In genomic region chr11:94968187-94968586, GRCm38 (mm10) we compare ENCODE assay signal across 23 mouse cellular contexts. TPM values are rescaled to one million over a fixed set of nuclear protein-coding genes. Genes with fewer than 3 reads are reported as not detected.
DNase-seq lines count a peak whose midpoint lies in the region; ATAC-seq and TF ChIP-seq lines count a peak whose summit lies in the region.
"Had no signal": no experiment of that assay in that cellular context is flagged by ENCODE, and none has a peak within 500 bp of the region (broad histone marks: within the 10 kb centered on the region; RNA-seq: fewer than 3 reads in every experiment).

No protein-coding gene starts in this region.

- H3K27me3 ChIP-seq in hindbrain, postnatal 0 days (ENCODE audit: insufficient read depth, low read length), result no peaks in the 10 kb centered on the region
- H3K27me3 ChIP-seq in hindbrain, embryonic 16.5 days (replicated peaks; ENCODE audit: control insufficient read depth, insufficient read depth, low read length), result no peaks in the 10 kb centered on the region
- H3K27me3 ChIP-seq in kidney, adult 2 months (replicated peaks; ENCODE audit: control insufficient read depth, insufficient read depth, low read length), result no peaks in the 10 kb centered on the region
- H3K27me3 ChIP-seq: embryonic facial prominence, embryonic 12.5 days; intestine, embryonic 15.5 days had no signal

- DNase-seq in cerebellum, adult 11-12 months, result peak; percentile 38
- no peak for DNase-seq in cerebellum, adult 8-10 months
- peak; percentile 43 for DNase-seq in hindbrain, postnatal 0 days (ENCODE audit: low spot score)
- DNase-seq in right cerebral cortex, postnatal 4 days, result peak; percentile 47
- DNase-seq in right cerebral cortex, adult 2 months (ENCODE audit: low spot score in 2 of 2), result no peak
- DNase-seq in kidney, adult 2 months, result no peak
- DNase-seq: embryo, embryonic 11 days; gastrocnemius, postnatal 10 days; heart, adult 18-20 months; heart, postnatal 4 days; kidney, adult 18-20 months had no signal

- no peaks in the 10 kb centered on the region for H3K9me3 ChIP-seq in hindbrain, postnatal 0 days (ENCODE audit: low read length)
- H3K9me3 ChIP-seq in hindbrain, embryonic 16.5 days (ENCODE audit: control insufficient read depth, low read length), result no peaks in the 10 kb centered on the region
- H3K9me3 ChIP-seq: embryonic facial prominence, embryonic 12.5 days; forebrain, embryonic 12.5 days; heart, embryonic 10.5 days; hindbrain, embryonic 12.5 days; intestine, embryonic 15.5 days had no signal

- H3K4me3 ChIP-seq in hindbrain, postnatal 0 days (ENCODE audit: low read length), result no peak overlapping the region
- no peak overlapping the region for H3K4me3 ChIP-seq in hindbrain, embryonic 16.5 days (ENCODE audit: low read length)
- H3K4me3 ChIP-seq in kidney, adult 2 months (ENCODE audit: insufficient read depth, low read depth, low read length), result no peak overlapping the region
- H3K4me3 ChIP-seq: embryonic facial prominence, embryonic 12.5 days; forebrain, embryonic 12.5 days; heart, embryonic 10.5 days; hindbrain, embryonic 12.5 days; intestine, embryonic 15.5 days had no signal

- no peak for TF ChIP-seq CTCF in hindbrain, postnatal 0 days (IDR thresholded peaks at IDR 0.05; ENCODE audit: low read depth)
- TF ChIP-seq CTCF in kidney, adult 2 months (conservative IDR thresholded peaks at IDR 0.05; ENCODE audit: insufficient read depth, insufficient read length, low read depth, low read length), result no peak

- no peaks in the 10 kb centered on the region for H3K36me3 ChIP-seq in hindbrain, postnatal 0 days (ENCODE audit: insufficient read depth, low read length)
- no peaks in the 10 kb centered on the region for H3K36me3 ChIP-seq in hindbrain, embryonic 16.5 days (ENCODE audit: control insufficient read depth, insufficient read depth, low read length)
- H3K36me3 ChIP-seq in kidney, adult 2 months (ENCODE audit: control insufficient read depth, insufficient read depth, low read length), result no peaks in the 10 kb centered on the region
- H3K36me3 ChIP-seq: embryonic facial prominence, embryonic 12.5 days; forebrain, embryonic 12.5 days; heart, embryonic 10.5 days; hindbrain, embryonic 12.5 days; intestine, embryonic 15.5 days had no signal

- no peak for TF ChIP-seq POLR2A in kidney, adult 2 months (IDR thresholded peaks at IDR 0.05; ENCODE audit: low read depth, low read length)

- no peak for ATAC-seq in hindbrain, postnatal 0 days
- ATAC-seq in hindbrain, embryonic 16.5 days, result no peak
- ATAC-seq: forebrain, embryonic 16.5 days; intestine, embryonic 15.5 days had no signal

- 59% methylated on average over 7 of the region's 7 CpGs for WGBS in hindbrain, postnatal 0 days
- 61% methylated on average over 7 of the region's 7 CpGs for WGBS in hindbrain, embryonic 16.5 days
- 85% methylated on average over 7 of the region's 7 CpGs for WGBS in kidney, adult 2 months

- H3K4me1 ChIP-seq in hindbrain, postnatal 0 days (ENCODE audit: insufficient read depth, low read length), result no peaks in the 10 kb centered on the region
- no peaks in the 10 kb centered on the region; the same call in 1 of the 2 replicates for H3K4me1 ChIP-seq in hindbrain, embryonic 16.5 days (ENCODE audit: control insufficient read depth, insufficient read depth, low read depth, low read length)
- H3K4me1 ChIP-seq in kidney, adult 2 months (ENCODE audit: control insufficient read depth, insufficient read depth, low read length), result no peaks in the 10 kb centered on the region
- H3K4me1 ChIP-seq: embryonic facial prominence, embryonic 12.5 days had no signal

- H3K4me2 ChIP-seq in hindbrain, postnatal 0 days (ENCODE audit: low read depth, low read length), result no peak overlapping the region
- no peak overlapping the region for H3K4me2 ChIP-seq in hindbrain, embryonic 16.5 days (ENCODE audit: low read length)
- H3K4me2 ChIP-seq: embryonic facial prominence, embryonic 12.5 days; forebrain, embryonic 12.5 days; hindbrain, embryonic 12.5 days; intestine, embryonic 15.5 days had no signal

- no peak overlapping the region for H3K9ac ChIP-seq in hindbrain, postnatal 0 days (replicated peaks; ENCODE audit: low read length)
- no peak overlapping the region for H3K9ac ChIP-seq in hindbrain, embryonic 16.5 days (ENCODE audit: low read depth, low read length)
- H3K9ac ChIP-seq: embryonic facial prominence, embryonic 12.5 days; forebrain, embryonic 12.5 days; hindbrain, embryonic 12.5 days; intestine, embryonic 15.5 days had no signal

- H3K27ac ChIP-seq in hindbrain, postnatal 0 days, result 0 out of 2 replicates have a peak overlapping the region, but pooled peaks have one; percentile 2
- no peak overlapping the region for H3K27ac ChIP-seq in hindbrain, embryonic 16.5 days (ENCODE audit: low read depth, low read length)
- no peak overlapping the region for H3K27ac ChIP-seq in kidney, adult 2 months (ENCODE audit: insufficient read depth, low read depth, low read length)
- H3K27ac ChIP-seq: embryonic facial prominence, embryonic 12.5 days; forebrain, embryonic 12.5 days; heart, embryonic 10.5 days; hindbrain, embryonic 12.5 days; intestine, embryonic 15.5 days had no signal

RNA-seq across cellular contexts. Expression of gene Hils1, which starts 0.8 kb away (rescaled TPM):
- not detected in 2 replicates for total RNA-seq in hindbrain, postnatal 0 days (2014; rRNA removed)
- polyA plus RNA-seq in hindbrain, postnatal 0 days (2015; fragmentation: Nextera tagmentation; extraction: Ambion mirVana), result not detected in 2 replicates
- not detected in 2 replicates for polyA plus RNA-seq in hindbrain, embryonic 16.5 days (2015; fragmentation: Nextera tagmentation; extraction: Ambion mirVana)
- polyA plus RNA-seq in kidney, adult 2 months (2012; rRNA removed), result 0.56 TPM in 1 of 2 replicates, not detected in the other
- total RNA-seq: common myeloid progenitor, adult 5-6 weeks; ES-E14; gastrocnemius, postnatal 10 days; gastrocnemius, postnatal 4 days; heart, adult 18-20 months; heart, postnatal 10 days; heart, postnatal 4 days had no signal
- polyA plus RNA-seq: embryonic facial prominence, embryonic 12.5 days; forebrain, embryonic 12.5 days; forebrain, embryonic 16.5 days; frontal cortex, adult 2 months; heart, embryonic 10.5 days; hindbrain, embryonic 12.5 days; intestine, embryonic 15.5 days had no signal

RNA-seq across cellular contexts. Expression of gene Sgca, which starts 7.9 kb away (rescaled TPM):
- total RNA-seq in hindbrain, postnatal 0 days (2014; rRNA removed), result 0.36 and 0.52 TPM in 2 replicates
- polyA plus RNA-seq in hindbrain, postnatal 0 days (2015; fragmentation: Nextera tagmentation; extraction: Ambion mirVana), result 0.26 and 0.28 TPM in 2 replicates
- 0.24 and 1.3 TPM in 2 replicates for polyA plus RNA-seq in hindbrain, embryonic 16.5 days (2015; fragmentation: Nextera tagmentation; extraction: Ambion mirVana)
- 5.0 and 23.9 TPM in 2 replicates for polyA plus RNA-seq in kidney, adult 2 months (2012; rRNA removed)
- total RNA-seq: common myeloid progenitor, adult 5-6 weeks; ES-E14 had no signal
- polyA plus RNA-seq: forebrain, embryonic 12.5 days; intestine, embryonic 15.5 days had no signal

RNA-seq across cellular contexts. Expression of gene Ppp1r9b, which starts 22.6 kb away (rescaled TPM):
- 170 and 190 TPM in 2 replicates for total RNA-seq in hindbrain, postnatal 0 days (2014; rRNA removed)
- 18.8 and 19.4 TPM in 2 replicates for polyA plus RNA-seq in hindbrain, postnatal 0 days (2015; fragmentation: Nextera tagmentation; extraction: Ambion mirVana)
- 17.8 and 18.8 TPM in 2 replicates for polyA plus RNA-seq in hindbrain, embryonic 16.5 days (2015; fragmentation: Nextera tagmentation; extraction: Ambion mirVana)
- 24.1 and 29.9 TPM in 2 replicates for polyA plus RNA-seq in kidney, adult 2 months (2012; rRNA removed)

RNA-seq across cellular contexts. Expression of gene Col1a1, which starts 32.2 kb away (rescaled TPM):
- total RNA-seq in hindbrain, postnatal 0 days (2014; rRNA removed), result 48.3 and 53.0 TPM in 2 replicates
- polyA plus RNA-seq in hindbrain, postnatal 0 days (2015; fragmentation: Nextera tagmentation; extraction: Ambion mirVana), result 56.5 and 73.3 TPM in 2 replicates
- 105 and 275 TPM in 2 replicates for polyA plus RNA-seq in hindbrain, embryonic 16.5 days (2015; fragmentation: Nextera tagmentation; extraction: Ambion mirVana)
- polyA plus RNA-seq in kidney, adult 2 months (2012; rRNA removed), result 25.3 and 29.6 TPM in 2 replicates
- total RNA-seq: common myeloid progenitor, adult 5-6 weeks had no signal

RNA-seq across cellular contexts. Expression of gene Samd14, which starts 41.5 kb away (rescaled TPM):
- 216 and 223 TPM in 2 replicates for total RNA-seq in hindbrain, postnatal 0 days (2014; rRNA removed)
- polyA plus RNA-seq in hindbrain, postnatal 0 days (2015; fragmentation: Nextera tagmentation; extraction: Ambion mirVana), result 128 and 137 TPM in 2 replicates
- polyA plus RNA-seq in hindbrain, embryonic 16.5 days (2015; fragmentation: Nextera tagmentation; extraction: Ambion mirVana), result 160 and 181 TPM in 2 replicates
- 3.2 and 3.7 TPM in 2 replicates for polyA plus RNA-seq in kidney, adult 2 months (2012; rRNA removed)

Comparison
In these comparisons a context has a peak if more than half of its experiments do, and no peak if none do; other contexts are left out.
1. DNase-seq: peak in cerebellum, adult 11-12 months (single experiment), hindbrain, postnatal 0 days (single experiment) and right cerebral cortex, postnatal 4 days (single experiment); none in cerebellum, adult 8-10 months (single experiment), right cerebral cortex, adult 2 months (0 of 2) and kidney, adult 2 months (single experiment).